Mouse (Mus musculus) NIH3T3 (cell line): Measurements from ENCODE around the gene Trim65.
"Not testable (repeated sequence)": the region's sequence is repeated elsewhere in the genome, so short reads cannot be mapped to it uniquely, and the experiment has no call there.

Experiments
- DNase-seq: peaks from one replicate; pipeline ENCODE4 v3.0.0-alpha.2; 2012; ENCODE audit warnings: low read depth

Trim65 gene

DNA sequence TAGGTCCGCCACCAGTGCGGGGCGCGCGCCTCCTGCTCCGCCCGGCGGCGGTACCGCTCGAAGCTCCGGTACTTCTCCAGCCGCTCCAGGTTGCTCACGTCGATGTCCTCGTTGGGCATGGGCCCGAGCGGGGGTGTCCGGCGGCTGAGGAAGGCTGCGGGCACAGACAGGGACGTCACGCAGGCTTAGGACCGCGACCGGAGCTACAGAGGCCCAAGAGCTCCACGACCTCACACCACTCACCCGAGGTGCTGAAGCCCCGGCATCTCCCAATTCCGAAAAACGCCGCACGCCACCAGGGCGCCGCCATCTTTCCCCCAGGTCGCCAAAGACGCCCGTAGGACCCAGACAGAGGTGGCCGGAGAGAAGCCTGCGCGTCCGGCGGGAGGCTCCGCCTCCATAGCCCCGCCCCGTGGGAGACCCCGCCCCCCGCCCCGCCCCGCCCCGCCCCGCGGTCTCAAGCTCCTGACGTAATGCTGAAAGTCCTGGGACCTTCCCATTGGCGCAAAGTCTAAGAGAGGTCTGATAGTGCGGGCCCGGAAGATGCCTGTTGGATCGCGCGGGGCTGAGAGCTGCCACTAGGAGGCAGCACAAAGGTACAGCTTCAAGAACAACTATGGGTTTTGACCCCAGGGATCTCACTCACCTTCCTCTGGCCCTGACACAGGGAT lies 7.7 kb upstream of the Trim65 start, which contains the start of gene Mrpl38:
Mrpl38 (minus strand) TSS at position 401 of the 671 bp plus-strand sequence.
- DNase-seq = peak; percentile 97

DNA sequence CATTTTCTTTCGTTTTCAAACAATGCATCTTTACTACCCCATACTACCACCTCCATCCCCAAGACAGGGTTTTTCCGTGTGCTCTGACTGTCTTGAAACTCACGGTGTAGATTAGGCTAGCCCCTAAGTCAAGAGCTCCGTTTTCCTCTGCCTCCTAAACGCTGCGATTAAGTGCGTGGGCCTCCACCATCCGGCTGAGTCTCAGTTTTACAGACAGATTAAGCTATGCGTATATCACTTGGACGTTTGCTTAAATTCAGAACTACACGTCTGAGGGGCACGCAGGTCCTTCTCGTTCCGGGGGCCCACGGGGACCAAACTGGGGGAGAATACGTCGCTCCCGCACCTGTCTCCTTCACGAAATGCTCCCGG lies 7.2 kb upstream of the Trim65 start:
- no peak for DNase-seq

DNA sequence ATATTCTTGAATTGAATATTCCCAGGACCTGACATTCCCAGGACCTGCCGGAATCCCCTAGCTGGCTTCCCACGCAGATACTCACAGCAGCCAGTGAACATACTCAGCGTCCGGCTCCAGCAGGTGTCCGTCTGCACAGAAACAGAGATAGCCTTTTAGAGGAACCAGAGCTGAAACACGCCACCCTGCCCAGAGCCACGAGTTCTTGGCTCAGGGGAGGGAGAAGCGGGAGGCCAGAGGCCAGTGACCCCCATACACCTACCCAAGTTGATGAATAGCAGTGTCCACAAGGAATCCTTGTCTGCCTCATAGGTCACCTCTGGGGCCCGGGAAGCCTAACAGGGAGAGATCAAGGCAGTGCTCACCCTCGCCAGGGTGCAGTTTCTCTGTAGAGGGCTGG lies 3.2 kb upstream of the Trim65 start:
- no peak for DNase-seq

DNA sequence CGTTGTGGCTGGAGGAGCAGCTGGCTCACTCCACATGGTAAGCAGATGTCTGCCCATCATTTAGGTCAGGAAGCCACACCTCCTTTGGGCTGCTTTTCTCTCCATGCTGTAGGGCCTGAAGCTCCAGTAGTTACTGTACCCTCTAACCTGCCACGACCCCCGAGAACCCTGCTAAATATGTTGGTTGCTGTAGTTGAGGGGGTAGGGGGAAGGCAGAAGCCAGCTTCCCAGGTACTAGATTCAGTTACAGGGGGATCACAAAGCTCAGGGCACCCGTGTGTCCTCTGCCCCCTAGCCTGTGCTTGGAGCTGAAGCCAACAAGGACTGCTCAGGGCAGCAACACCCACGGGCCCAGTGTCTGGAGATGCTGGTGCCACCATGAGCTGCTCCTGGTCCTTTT lies 2.6 kb upstream of the Trim65 start:
- DNase-seq = peak; percentile 21

DNA sequence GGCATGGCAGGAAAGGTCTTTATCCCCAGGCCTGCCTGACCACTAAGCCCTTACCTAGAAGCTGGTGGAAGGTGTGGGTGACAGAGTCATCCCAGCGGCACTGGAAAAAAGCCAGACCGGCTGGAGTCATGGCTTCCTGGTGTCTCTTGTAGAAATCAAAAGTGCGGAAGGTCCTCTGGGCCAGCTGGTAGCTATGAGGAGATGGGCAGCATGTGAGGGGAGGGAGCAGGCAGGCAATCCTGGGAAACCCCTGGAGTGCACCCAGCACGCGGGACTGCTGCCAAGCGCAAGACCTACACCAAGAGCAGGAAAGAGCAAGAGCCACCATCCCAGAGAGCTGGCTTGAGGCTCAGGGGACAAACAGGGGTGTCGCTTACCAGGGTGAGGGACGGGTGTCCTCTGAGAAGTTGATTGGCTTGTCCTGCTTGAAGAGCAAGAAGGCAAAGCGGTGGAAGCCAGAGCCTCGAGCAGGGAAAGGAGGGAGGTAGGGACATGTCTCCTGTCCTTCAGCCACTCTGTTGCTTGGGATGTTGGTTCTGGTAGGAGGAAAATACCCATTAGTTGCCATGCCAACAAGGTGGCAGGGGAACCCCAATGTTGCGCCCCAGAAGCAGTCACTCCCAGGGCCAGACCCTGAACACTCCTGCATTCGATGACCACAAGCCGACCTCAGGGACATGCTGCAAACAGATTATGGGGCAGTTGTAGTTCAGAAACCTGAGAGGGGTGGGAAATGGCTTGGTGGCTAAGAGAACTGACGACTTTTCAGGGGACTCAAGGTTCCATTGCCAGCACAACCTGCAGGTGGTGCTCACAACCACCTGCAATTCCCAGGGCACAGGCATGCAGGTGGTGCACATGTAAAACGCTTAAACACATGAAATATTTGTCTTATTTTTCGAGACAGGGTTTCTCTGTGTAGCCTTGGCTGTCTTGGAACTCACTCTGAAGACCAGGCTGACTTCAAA lies 1.7 kb upstream of the Trim65 start:
- peak; percentile 21 for DNase-seq

- DNase-seq = no peak
These were observed 632 bp upstream of the Trim65 start for GRCm38 (mm10) chr11:116131349-116132170.

- DNase-seq = peak; percentile 48
These were observed 888 bp downstream of the Trim65 start for GRCm38 (mm10) chr11:116129993-116130487.

GRCm38 (mm10) chr11:116129091-116129790 lies 1.7 kb downstream of the Trim65 start:
- DNase-seq = no peak

DNA sequence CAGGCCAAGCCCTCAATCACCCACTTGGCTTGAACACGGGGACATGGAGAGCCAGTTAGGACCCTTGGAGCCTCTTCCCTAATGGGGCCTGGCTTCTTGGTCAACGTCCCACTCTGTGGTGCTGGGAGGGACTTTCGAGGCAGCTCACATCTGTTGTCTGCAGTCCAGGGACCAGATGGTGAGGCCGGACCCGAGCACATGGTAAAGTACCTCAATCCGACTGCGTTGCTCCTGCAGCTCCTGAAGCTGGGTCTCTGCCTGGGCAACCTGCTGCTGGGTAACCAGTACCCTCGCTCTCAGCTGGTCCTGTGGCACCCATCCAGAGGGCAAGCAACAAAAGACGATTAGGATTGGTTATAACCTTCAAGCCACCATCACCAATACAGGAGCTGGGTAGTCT lies 2.9 kb downstream of the Trim65 start:
- DNase-seq = no peak

GRCm38 (mm10) chr11:116127156-116127980 lies 3.6 kb downstream of the Trim65 start, which contains the start of gene Trim47:
Trim47 (minus strand) TSS chr11:116127210.
- DNase-seq = peak; percentile 39

GRCm38 (mm10) chr11:116126261-116126660 lies 4.7 kb downstream of the Trim65 start:
- DNase-seq = no peak

DNA sequence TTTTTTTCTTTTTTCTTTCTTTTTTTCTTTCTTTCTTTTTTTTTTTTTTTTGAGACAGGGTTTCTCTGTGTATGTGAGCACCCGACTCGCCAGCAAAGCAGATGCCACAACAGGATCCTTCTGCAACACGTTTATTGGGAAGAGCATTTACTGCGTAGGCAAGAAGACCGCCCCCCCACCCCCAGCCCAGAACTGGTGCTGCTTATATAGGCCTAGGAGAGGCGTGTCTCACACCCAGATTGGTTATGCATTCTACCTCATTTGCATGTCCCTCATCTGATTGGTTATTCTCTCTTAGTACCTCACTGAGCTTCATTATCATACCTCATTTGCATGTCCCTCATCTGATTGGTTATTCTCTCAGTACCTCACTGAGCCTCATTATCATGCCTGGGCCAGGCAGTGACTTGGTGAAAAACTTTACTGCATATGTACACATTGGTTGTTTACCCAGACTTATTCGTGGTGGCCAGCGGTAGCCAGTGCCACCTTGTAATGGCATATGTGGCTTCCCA lies 9.1 kb downstream of the Trim65 start:
- not testable (repeated sequence) for DNase-seq

- DNase-seq = peak; percentile 64
These were observed 13.1 kb downstream of the Trim65 start for GRCm38 (mm10) chr11:116117819-116118218.

DNA sequence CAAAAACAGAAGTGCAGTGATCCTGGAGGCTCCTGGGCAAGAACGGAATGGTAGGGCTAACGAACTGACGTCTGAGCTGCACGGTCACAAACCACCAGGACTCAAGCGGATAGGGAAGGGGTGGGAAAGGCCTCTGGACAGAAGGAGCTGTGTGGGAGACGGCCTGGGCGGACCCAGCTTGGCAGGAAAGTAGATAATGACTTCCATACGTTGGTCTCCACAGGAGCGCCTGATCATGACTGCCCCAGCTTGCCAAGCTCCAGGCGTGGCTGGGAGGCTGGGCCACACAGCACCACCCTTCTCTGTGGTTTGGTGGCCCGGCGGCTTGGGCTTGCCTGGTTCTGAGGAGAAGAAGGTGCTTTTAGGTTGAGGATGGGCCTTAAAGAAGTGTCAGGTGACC lies 13.7 kb downstream of the Trim65 start:
- DNase-seq = peak; percentile 86

DNA sequence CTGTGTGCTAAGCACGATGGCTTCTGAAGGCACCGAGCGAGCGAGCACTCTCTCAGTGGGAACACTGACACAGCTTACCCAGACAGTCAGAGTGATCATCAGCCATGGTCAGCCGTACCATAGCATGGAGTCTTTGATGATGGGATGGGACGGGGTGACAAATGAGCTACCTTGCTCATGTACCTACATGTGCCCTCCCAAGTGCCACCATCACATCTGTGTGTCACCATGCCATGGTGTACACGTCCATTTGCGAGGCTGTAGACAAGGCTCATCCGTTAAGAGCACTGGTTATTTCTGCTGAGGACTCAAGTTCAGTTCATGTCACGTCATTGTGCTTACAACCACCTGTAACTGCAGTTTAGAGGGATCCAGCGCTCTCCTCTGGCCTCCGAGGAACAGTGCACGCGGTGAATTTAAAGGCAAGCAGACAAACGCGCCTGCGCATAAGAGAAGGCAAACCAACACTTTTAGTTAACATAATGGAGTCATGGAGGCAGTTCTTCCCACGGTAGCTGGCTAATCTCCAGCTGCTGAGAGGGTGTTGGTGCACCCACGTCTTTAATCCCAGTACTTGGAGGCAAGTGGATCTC lies 19.2 kb downstream of the Trim65 start:
- DNase-seq = no peak

DNA sequence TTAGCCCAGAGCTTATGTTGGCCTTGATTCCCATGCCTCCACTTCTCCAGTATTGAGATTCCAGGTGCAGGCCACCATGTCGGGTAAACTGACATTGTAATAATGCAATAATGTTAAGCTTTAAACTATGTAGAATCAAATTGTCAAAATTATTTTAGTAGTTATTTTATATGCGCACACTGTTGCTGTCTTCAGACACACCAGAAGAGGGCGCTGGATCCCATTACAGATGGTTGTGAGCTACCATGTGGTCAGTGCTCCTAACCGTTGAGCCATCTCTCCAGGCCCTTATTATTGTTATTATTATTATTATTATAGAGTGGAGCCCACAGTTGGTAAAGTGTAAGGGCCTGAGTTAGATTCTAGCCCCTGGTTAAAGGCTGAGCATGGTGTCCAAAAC lies 19.9 kb downstream of the Trim65 start:
- DNase-seq = no peak

GRCm38 (mm10) chr11:116110540-116110939 lies 20.4 kb downstream of the Trim65 start:
- DNase-seq = peak; percentile 68

- DNase-seq = peak; percentile 92
These were observed 20.8 kb downstream of the Trim65 start for GRCm38 (mm10) chr11:116110131-116110530.

GRCm38 (mm10) chr11:116109441-116110081 lies 21.4 kb downstream of the Trim65 start:
- DNase-seq = peak; percentile 63
